Mouse (Mus musculus): Measurements from ENCODE around the gene Crxos. TPM values are rescaled to one million over a fixed set of nuclear protein-coding genes. Genes with fewer than 3 reads are reported as not detected.
A peak's percentile ranks its signal among the peaks of the same experiment; 100 is the strongest.

Gene Crxos
- polyA plus RNA-seq, 1 experiment from 2014 or later, result not detected

DNA sequence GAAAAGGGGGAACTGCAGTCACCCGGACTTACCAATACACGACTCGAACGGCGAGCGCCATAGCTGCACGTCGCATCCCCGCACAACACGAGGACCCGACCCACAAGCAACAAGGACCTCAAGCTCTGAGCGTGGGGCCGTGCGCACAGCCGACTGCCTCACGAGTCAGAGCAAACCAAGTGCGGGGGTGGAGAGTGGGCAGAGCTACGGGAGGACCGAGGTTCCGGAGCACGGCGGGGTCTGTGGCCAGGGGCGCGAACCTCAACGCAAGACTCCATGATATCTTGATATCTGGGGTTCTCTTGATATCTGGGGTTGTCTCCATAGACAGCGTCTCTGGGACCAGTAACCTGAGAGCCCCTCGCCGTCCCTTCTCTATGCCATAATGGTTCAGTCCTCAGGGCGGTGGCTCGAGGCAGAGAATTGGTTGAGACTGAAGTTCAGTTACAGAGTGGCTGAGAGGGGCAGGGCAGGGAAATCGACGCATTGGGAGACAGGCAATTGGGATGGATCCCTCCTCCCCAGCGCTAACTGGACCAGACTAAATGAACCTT lies 39.9 kb downstream of the Crxos start, which contains the start of gene Selenow:
Gene Selenow (minus strand): TSS at position 183 of the 554 bp plus-strand sequence.
- Histone ChIP-seq H3K4me3 (peak within 1 kb of the TSS; percentile 63), H3K9me3 (no peaks in the 10 kb centered on the region), H3K4me2 (peak within 1 kb of the TSS; percentile 73), H3K9ac (peak within 1 kb of the TSS; percentile 65), H3K27me3 (no peaks in the 10 kb centered on the region), H3K4me1 (peaks cover 25% of the 10 kb centered on the region), H3K27ac (peak within 1 kb of the TSS; percentile 95), H3K36me3 (peaks cover 27% of the 10 kb centered on the region)
- ATAC-seq (ENCODE audit: insufficient number of reproducible peaks, low FRiP score, low TSS enrichment, low read depth), result peak; percentile 95
- under 1% methylated on average over 33 of the region's 33 CpGs for WGBS

DNA sequence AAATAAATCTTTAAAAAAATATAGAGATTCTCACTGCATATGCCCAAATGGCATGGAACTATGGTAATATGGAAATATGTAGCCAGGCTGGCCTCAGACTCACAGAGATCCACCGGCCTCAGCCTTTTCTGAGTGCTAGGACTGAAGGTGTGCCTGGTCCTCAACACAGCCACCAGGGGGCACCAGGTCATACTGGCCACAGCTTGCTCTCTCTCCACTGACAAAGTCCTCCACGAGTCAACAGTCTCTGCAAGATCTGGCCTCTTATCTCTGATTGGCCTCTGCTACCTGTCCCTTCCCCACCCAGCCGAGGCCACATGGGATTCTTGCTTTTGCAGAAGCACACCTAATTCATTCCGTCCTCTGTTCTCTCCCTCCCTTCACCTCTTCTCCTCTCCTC lies 47.5 kb downstream of the Crxos start:
- H3K9ac ChIP-seq, result no peak overlapping the region
- no peak overlapping the region for H3K4me2 ChIP-seq
- H3K4me1 ChIP-seq, result no peaks in the 10 kb centered on the region; the same call in 1 of the 2 replicates
- ATAC-seq (ENCODE audit: insufficient number of reproducible peaks, low FRiP score, low TSS enrichment, low read depth), result no peak
- H3K4me3 ChIP-seq, result no peak overlapping the region
- no peaks in the 10 kb centered on the region for H3K9me3 ChIP-seq
- no peaks in the 10 kb centered on the region for H3K27me3 ChIP-seq
- H3K36me3 ChIP-seq, result no peaks in the 10 kb centered on the region
- no peak overlapping the region for H3K27ac ChIP-seq
- WGBS, result 42% methylated on average over 4 of the region's 4 CpGs

DNA sequence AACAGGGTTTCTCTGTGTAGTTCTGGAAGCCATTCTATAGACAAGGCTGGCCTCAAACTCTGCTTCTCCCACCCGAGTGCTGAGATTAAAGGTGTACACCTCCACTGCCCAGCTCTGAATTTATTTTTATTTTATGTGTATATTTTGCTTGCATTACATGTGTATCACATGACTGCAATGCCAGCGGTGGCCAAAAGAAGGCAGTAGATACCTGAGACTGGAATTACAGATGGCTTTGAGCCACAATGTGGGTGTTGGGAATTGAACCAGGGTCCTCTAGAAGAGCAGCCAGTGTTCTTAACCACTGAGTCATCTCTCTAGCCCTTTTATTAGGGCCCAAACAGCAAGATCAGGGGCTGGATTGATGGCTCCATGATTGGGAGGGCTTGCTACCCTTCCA lies 48.1 kb downstream of the Crxos start:
- no peak for ATAC-seq (ENCODE audit: insufficient number of reproducible peaks, low FRiP score, low TSS enrichment, low read depth)
- Histone ChIP-seq H3K4me3 (no peak overlapping the region), H3K27ac (no peak overlapping the region), H3K36me3 (no peaks in the 10 kb centered on the region), H3K9me3 (no peaks in the 10 kb centered on the region), H3K27me3 (no peaks in the 10 kb centered on the region), H3K9ac (no peak overlapping the region), H3K4me2 (no peak overlapping the region), H3K4me1 (no peaks in the 10 kb centered on the region; the same call in 1 of the 2 replicates)
- 60% methylated on average over 2 of the region's 2 CpGs for WGBS

DNA sequence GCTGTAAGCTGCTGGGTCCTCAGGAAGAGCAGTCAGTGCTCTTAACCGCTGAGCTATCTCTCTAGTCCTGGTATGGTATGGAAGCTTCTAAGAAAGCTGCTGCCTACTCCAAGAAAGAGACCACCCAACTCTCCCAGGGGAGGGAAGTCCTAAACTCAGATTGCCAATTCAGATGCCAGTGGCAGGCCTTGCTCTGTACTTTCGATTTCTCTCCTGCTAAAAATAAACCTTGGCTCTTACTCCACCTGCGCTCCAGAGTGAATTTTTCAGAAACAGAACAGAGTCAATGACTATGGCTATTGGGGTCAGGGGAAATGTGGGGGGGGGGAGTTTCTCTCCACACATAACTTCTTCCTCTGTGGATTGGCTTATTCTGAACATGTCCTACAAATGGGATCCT lies 49.2 kb downstream of the Crxos start:
- no peak for ATAC-seq (ENCODE audit: insufficient number of reproducible peaks, low FRiP score, low TSS enrichment, low read depth)
- no peaks in the 10 kb centered on the region for H3K27me3 ChIP-seq
- H3K4me1 ChIP-seq, result no peaks in the 10 kb centered on the region; the same call in 1 of the 2 replicates
- no peak overlapping the region for H3K4me2 ChIP-seq
- 65% methylated on average over 3 of the region's 3 CpGs for WGBS
- H3K36me3 ChIP-seq, result peaks cover 6% of the 10 kb centered on the region; the same call in 1 of the 2 replicates
- no peak overlapping the region for H3K4me3 ChIP-seq
- no peak overlapping the region for H3K9ac ChIP-seq
- H3K27ac ChIP-seq, result no peak overlapping the region
- no peaks in the 10 kb centered on the region for H3K9me3 ChIP-seq

DNA sequence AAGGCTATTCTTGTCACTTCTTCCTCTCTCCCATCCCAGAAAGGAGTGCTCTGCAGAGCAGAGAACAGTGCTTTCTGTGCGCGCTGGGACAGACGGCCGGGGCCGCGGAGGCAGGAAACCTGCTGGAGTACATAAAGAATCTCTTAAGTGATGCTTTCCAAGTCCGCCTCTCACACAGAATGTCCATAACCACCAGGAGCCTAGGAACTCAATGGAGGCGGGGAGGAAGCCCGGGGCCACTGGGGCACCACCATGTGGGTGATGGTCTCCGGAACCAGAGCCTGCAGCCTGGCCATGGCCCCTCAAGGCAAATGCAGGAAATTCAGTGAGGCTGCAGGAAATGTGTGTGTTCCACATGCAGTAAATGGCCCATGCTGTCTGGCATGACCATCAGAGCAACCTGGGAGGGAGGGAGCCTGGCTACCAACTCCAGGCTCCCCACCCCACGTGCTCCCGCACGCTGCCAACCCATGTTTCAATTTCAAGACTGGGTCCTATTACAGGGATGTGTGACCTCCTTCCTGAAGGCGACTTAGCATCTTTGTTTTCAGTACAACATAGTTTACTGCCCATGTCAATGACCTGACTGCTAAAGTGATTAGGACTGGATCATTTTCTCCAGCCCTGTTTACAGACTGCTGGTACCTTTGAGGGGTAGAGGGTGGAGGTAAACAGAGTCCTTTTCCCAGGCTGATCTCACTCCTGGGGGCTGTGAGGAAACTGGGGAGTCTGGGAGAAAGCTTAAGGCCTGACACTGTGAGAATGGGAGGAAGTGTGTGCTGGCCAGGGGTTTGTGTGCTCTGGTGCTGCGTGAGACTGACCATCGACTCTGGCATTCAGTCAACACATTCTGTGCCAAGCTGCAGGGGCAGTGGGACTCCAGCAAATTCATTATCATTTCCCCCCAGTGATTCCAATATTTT lies 51.3 kb downstream of the Crxos start:
- peaks cover 26% of the 10 kb centered on the region for H3K36me3 ChIP-seq
- H3K9ac ChIP-seq, result no peak overlapping the region
- H3K4me3 ChIP-seq, result no peak overlapping the region
- H3K27me3 ChIP-seq, result no peaks in the 10 kb centered on the region
- no peaks in the 10 kb centered on the region for H3K9me3 ChIP-seq
- no peaks in the 10 kb centered on the region; the same call in 1 of the 2 replicates for H3K4me1 ChIP-seq
- peak overlapping the region; percentile 39 for H3K27ac ChIP-seq
- ATAC-seq (ENCODE audit: insufficient number of reproducible peaks, low FRiP score, low TSS enrichment, low read depth), result 0 out of 2 replicates have a peak, but pooled peaks have one; percentile 23
- 46% methylated on average over 16 of the region's 16 CpGs for WGBS
- H3K4me2 ChIP-seq, result no peak overlapping the region

DNA sequence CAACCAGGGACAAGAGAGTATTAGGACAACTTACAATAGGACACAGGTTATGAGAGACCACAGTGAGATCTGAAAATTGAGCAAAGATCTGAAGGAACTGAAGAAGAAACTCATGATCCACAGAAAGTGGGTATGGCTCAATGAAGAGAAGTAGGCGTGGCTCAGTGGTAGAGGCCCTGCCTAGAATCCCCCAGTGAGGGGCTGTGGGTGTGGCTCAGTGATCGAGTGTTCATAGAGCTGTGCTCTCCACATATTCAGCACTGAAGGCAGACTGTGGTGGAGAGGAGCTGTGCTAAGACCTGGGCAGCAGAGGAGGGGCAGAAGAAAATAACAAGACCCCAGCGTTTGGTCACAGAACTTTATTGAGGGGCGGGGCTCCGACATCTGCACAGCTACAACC lies 55.1 kb downstream of the Crxos start:
- Histone ChIP-seq H3K27me3 (no peaks in the 10 kb centered on the region), H3K9me3 (no peaks in the 10 kb centered on the region), H3K9ac (no peak overlapping the region), H3K4me1 (no peaks in the 10 kb centered on the region; the same call in 1 of the 2 replicates), H3K27ac (no peak overlapping the region), H3K36me3 (peaks cover 64% of the 10 kb centered on the region), H3K4me3 (no peak overlapping the region), H3K4me2 (no peak overlapping the region)
- no peak for ATAC-seq (ENCODE audit: insufficient number of reproducible peaks, low FRiP score, low TSS enrichment, low read depth)
- WGBS, result 82% methylated on average over 5 of the region's 5 CpGs

DNA sequence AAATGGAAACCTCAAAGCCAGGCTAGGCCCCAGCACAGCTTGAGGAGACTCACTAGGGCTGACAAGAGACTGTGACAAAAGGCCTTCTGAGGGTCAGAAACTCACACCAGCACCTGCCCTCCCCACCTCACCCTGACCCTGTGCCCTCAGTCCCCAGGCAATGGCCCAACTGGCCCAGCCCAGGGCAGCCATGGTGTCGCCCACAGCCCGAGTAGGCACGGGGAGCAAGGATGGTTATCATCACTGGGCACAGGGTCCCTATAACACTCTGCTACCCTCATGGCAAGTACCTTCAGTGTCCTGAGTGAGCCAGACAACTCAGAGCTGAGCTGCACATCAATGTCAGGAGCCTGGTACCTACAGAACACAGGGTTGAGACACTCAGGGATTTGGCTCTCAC lies 56.2 kb downstream of the Crxos start:
- H3K4me1 ChIP-seq, result peaks cover 3% of the 10 kb centered on the region; the same call in 1 of the 2 replicates
- H3K4me3 ChIP-seq, result no peak overlapping the region
- no peaks in the 10 kb centered on the region for H3K9me3 ChIP-seq
- 95% methylated on average over 3 of the region's 3 CpGs for WGBS
- peaks cover 76% of the 10 kb centered on the region for H3K36me3 ChIP-seq
- H3K9ac ChIP-seq, result no peak overlapping the region
- no peak overlapping the region for H3K4me2 ChIP-seq
- no peaks in the 10 kb centered on the region for H3K27me3 ChIP-seq
- no peak overlapping the region for H3K27ac ChIP-seq
- ATAC-seq (ENCODE audit: insufficient number of reproducible peaks, low FRiP score, low TSS enrichment, low read depth), result no peak

DNA sequence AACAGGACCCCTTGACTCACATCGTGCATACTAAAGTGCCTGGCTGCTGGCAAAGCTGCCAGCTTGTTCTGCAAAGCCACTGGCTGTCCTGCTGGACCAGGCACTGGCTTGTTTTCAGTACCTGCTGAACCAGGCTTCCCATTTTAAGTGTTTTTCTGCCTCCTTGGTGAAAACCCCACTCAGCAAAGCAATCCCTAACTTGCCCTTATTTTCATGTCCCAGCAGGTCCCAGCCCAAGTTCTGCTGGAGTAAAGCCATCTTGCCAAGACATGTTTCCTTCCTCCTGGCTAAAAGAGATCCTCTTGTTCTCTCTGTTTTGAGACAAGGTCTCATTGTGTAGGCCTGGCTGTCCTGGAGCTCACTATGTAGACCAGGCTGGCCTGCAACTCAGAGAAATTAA lies 61.9 kb downstream of the Crxos start:
- Histone ChIP-seq H3K4me2 (peak overlapping the region; percentile 70; the same call in 1 of the 2 replicates), H3K4me3 (peak overlapping the region; percentile 78), H3K27ac (0 out of 2 replicates have a peak overlapping the region, but pooled peaks have one; percentile 54), H3K9ac (no peak overlapping the region), H3K36me3 (peaks cover 53% of the 10 kb centered on the region), H3K27me3 (no peaks in the 10 kb centered on the region), H3K4me1 (peaks cover 38% of the 10 kb centered on the region), H3K9me3 (no peaks in the 10 kb centered on the region)
- no peak for ATAC-seq (ENCODE audit: insufficient number of reproducible peaks, low FRiP score, low TSS enrichment, low read depth)
- 73% methylated on average over 1 of the region's 1 CpGs for WGBS

DNA sequence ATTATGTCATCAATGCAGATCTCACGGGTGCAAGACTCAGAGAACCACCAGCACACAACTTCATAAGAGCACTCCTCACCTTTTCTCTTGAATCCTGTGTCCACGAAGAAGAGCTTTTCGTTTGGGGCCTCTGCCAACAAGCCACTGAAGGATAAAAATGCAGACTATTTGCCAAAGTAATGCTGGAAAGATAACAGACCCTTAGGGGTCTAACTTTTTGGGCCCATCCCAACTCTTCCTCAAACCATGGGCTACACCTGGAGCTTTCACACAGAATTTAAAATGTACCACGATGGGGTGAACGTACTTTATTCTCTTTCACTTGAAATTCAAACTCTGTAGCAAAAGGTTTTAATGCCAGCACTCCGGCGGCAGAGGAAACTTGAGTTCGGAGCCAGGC lies 62.8 kb downstream of the Crxos start:
- peaks cover 53% of the 10 kb centered on the region for H3K36me3 ChIP-seq
- ATAC-seq (ENCODE audit: insufficient number of reproducible peaks, low FRiP score, low TSS enrichment, low read depth), result no peak

DNA sequence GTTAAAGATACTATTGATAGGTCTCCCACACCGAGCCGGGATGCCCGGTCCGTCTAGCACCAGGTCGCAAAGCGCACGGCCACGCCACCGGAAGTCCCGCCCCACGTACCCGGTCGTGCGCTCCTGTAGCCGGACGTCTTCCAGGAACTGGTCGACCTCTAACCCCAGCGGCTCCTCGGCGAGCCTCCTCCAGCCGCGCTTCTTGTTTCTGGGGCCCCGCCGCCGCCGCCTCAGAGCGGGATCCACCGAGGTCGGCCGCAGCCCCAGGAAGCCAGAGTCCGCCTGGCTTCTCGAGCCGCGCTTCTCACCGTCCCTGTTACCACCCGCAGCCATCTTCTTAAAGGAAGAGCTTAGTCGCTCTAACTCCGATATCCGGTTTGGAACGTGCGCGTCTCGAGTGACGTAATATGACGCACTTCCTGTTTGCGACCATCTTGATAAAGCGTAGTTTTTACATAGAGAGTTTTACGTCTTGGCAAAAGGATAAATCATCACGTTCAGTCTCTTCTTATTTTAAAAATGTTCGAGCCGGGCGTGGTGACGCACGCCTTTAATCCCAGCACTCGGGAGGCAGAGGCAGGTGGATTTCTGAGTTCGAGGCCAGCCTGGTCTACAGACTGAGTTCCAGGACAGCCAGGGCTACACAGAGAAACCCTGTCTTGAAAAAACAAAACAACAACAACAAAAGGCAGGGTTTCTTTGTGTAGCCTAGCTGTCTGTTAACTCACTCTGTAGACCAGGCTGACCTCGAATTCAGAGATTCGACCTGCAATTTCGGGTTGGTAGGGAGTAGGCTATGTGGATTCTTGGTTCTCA lies 63.5 kb downstream of the Crxos start, which contains the start of gene Nop53:
Gene Nop53 (minus strand): TSS at position 354 of the 816 bp plus-strand sequence.
- WGBS, result 1% methylated on average over 59 of the region's 59 CpGs
- Histone ChIP-seq H3K9me3 (no peaks in the 10 kb centered on the region), H3K9ac (peak within 1 kb of the TSS; percentile 82), H3K4me3 (peak within 1 kb of the TSS; percentile 78), H3K27ac (peak within 1 kb of the TSS; percentile 98), H3K4me2 (peak within 1 kb of the TSS; percentile 70), H3K4me1 (peaks cover 42% of the 10 kb centered on the region), H3K36me3 (peaks cover 53% of the 10 kb centered on the region), H3K27me3 (no peaks in the 10 kb centered on the region)
- peak; percentile 84 for ATAC-seq (ENCODE audit: insufficient number of reproducible peaks, low FRiP score, low TSS enrichment, low read depth)

More for the DNA sequence above, 62.8 kb downstream of the Crxos start:
- Histone ChIP-seq H3K4me1 (peaks cover 42% of the 10 kb centered on the region), H3K9me3 (no peaks in the 10 kb centered on the region), H3K9ac (peak overlapping the region; percentile 82), H3K27me3 (no peaks in the 10 kb centered on the region), H3K4me2 (peak overlapping the region; percentile 70), H3K27ac (peak overlapping the region; percentile 98), H3K4me3 (peak overlapping the region; percentile 78)
- 6% methylated on average over 8 of the region's 8 CpGs for WGBS

DNA sequence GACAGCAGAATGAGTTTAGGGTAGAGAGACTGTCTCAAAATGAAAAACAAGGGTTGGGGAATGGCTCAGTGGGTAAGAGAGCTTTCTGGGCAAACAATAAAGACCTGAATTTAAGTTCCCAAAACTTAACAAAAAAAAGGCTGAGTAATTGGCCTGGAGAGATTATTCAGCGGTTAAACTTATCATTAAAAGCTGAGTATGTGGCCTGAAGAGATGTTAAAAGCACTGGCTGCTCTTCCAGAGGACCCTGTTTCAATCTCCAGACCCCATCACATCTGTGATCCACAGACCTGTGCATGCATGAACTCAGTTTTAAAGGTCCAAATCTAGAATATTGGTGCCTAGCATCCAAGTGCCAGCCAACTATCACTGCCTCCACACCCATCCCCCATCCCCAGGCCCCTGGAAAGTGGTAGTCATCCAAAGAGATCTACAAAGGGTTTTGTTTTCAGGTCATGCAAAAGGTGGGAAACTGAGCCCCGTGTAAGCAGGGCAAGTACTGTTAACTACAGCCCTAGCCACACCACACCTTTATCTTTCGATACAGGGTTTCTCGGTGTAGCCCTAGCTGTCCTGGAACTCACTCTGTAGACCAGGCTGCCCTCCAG lies 65.3 kb downstream of the Crxos start:
- peak; percentile 9; the same call in 1 of the 2 replicates for ATAC-seq (ENCODE audit: insufficient number of reproducible peaks, low FRiP score, low TSS enrichment, low read depth)
- Histone ChIP-seq H3K9me3 (no peaks in the 10 kb centered on the region), H3K9ac (no peak overlapping the region), H3K4me1 (peaks cover 42% of the 10 kb centered on the region), H3K36me3 (peaks cover 52% of the 10 kb centered on the region), H3K4me3 (0 out of 2 replicates have a peak overlapping the region, but pooled peaks have one; percentile 23), H3K4me2 (peak overlapping the region; percentile 51; the same call in 1 of the 2 replicates), H3K27me3 (no peaks in the 10 kb centered on the region), H3K27ac (peak overlapping the region; percentile 82)
- 47% methylated on average over 4 of the region's 4 CpGs for WGBS

All from limb, embryonic 15.5 days (tissue).